25 mouse cellular contexts compared by ENCODE assay signal in the genomic region with DNA sequence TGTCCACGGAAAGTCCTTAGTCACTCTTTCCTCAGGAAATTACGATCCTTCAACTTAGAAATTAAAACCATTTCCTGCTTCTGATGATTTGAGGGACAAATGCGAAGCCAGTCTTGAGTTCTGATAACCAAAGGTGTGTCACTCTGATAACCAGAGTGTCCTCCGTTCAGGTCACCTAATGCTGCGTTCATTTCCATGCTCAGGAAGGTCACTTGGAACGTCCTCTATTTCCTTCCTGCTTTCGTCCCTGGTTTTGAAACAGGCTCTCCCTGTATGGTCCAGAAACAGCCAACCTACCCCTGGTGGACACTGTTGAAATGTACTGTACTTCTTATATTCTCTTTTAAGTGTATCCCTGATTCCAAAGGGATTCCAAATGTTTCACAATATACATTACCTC. TPM values are rescaled to one million over a fixed set of nuclear protein-coding genes. Genes with fewer than 3 reads are reported as not detected.
A peak's percentile ranks its signal among the peaks of the same experiment; 100 is the strongest.
DNase-seq lines count a peak whose midpoint lies in the region; ATAC-seq and TF ChIP-seq lines count a peak whose summit lies in the region.
"Had no signal": no experiment of that assay in that cellular context is flagged by ENCODE, and none has a peak within 500 bp of the region (broad histone marks: within the 10 kb centered on the region; RNA-seq: fewer than 3 reads in every experiment).

No protein-coding gene starts in this region.

- no peak for DNase-seq in heart, postnatal 25 days (ENCODE audit: low spot score)
- DNase-seq in layer of hippocampus, adult 2 months (ENCODE audit: low spot score in 2 of 2): no peak
- DNase-seq in layer of hippocampus, postnatal 14 days (ENCODE audit: low spot score in 2 of 2): no peak
- DNase-seq in Patski (ENCODE audit: low read depth, low spot score): no peak
- DNase-seq in adrenal gland, postnatal 10 days: no peak
- DNase-seq: adrenal gland, adult 8-10 months; B cell, adult 2 months; embryo, embryonic 11 days; gastrocnemius, postnatal 10 days; heart, adult 18-20 months; lung, postnatal 14 days; retina, postnatal 1 day; right cerebral cortex, postnatal 25 days; spleen, adult 18-20 months had no signal

- ATAC-seq in heart, embryonic 13.5 days (ENCODE audit: extremely low read depth, insufficient number of reproducible peaks, low FRiP score, low TSS enrichment): no peak
- no peak for ATAC-seq in Patski
- ATAC-seq in megakaryocyte-erythroid progenitor cell, adult 5-6 weeks (replicated peaks; ENCODE audit: low FRiP score, low TSS enrichment, poor library complexity, severe bottlenecking): peak; percentile 48; the same call in 1 of the 2 replicates
- ATAC-seq: activated CD4-positive, CD25-positive, alpha-beta regulatory T cell, adult 4 months; forebrain, embryonic 13.5 days; midbrain, embryonic 13.5 days had no signal

- H3K27ac ChIP-seq in heart, embryonic 13.5 days (replicated peaks): peak overlapping the region; percentile 21; the same call in 1 of the 2 replicates
- no peak overlapping the region for H3K27ac ChIP-seq in layer of hippocampus, adult 2 months
- H3K27ac ChIP-seq: forebrain, embryonic 13.5 days; hindbrain, embryonic 14.5 days; left cerebral cortex, adult 2 months; liver, embryonic 14.5 days; midbrain, embryonic 13.5 days; neural tube, embryonic 13.5 days had no signal

- POLR2A ChIA-PET in Patski (lab: Charles Lee): no interaction called here

- no peak overlapping the region for H3K9ac ChIP-seq in heart, embryonic 13.5 days
- H3K9ac ChIP-seq: forebrain, embryonic 13.5 days; hindbrain, embryonic 14.5 days; liver, embryonic 14.5 days; midbrain, embryonic 13.5 days; neural tube, embryonic 13.5 days had no signal

- in situ Hi-C loops in Patski (cut with MboI; ENCODE audit: low pct_unique_long_range_greater_than_20kb): no loop called here

- H3K4me2 ChIP-seq in heart, embryonic 13.5 days: no peak overlapping the region
- H3K4me2 ChIP-seq: forebrain, embryonic 13.5 days; hindbrain, embryonic 14.5 days; midbrain, embryonic 13.5 days; neural tube, embryonic 13.5 days had no signal

- WGBS in heart, embryonic 13.5 days: 46% methylated on average over 7 of the region's 7 CpGs

- H3K36me3 ChIP-seq in heart, embryonic 13.5 days: peaks cover 71% of the 10 kb centered on the region

- H3K9me3 ChIP-seq in heart, embryonic 13.5 days: no peaks in the 10 kb centered on the region
- H3K9me3 ChIP-seq: forebrain, embryonic 13.5 days; G1E; midbrain, embryonic 13.5 days; neural tube, embryonic 13.5 days had no signal

- TF ChIP-seq CTCF in layer of hippocampus, adult 2 months (conservative IDR thresholded peaks at IDR 0.05): peak; percentile 36; the same call in 1 of the 2 replicates
- TF ChIP-seq CTCF in Patski (IDR thresholded peaks at IDR 0.05): peak; percentile 27

- H3K27me3 ChIP-seq in heart, embryonic 13.5 days (replicated peaks): no peaks in the 10 kb centered on the region
- H3K27me3 ChIP-seq in Patski: no peaks in the 10 kb centered on the region
- H3K27me3 ChIP-seq: CH12.LX; forebrain, embryonic 13.5 days; midbrain, embryonic 13.5 days; neural tube, embryonic 13.5 days had no signal

- intact Hi-C loops in heart, postnatal 25 days (cut with DNase I): no loop called here

- peaks cover 35% of the 10 kb centered on the region for H3K4me1 ChIP-seq in heart, embryonic 13.5 days

- CTCF ChIA-PET in Patski (lab: Charles Lee): no interaction called here

- no peak overlapping the region for H3K4me3 ChIP-seq in heart, embryonic 13.5 days
- no peak overlapping the region for H3K4me3 ChIP-seq in layer of hippocampus, adult 2 months
- H3K4me3 ChIP-seq: forebrain, embryonic 13.5 days; left cerebral cortex, adult 2 months; midbrain, embryonic 13.5 days; neural tube, embryonic 13.5 days had no signal

RNA-seq across cellular contexts. Expression of a gene that starts 16.1 kb away (rescaled TPM):
- 377 and 414 TPM in 2 replicates for polyA plus RNA-seq in heart, embryonic 13.5 days (2015; fragmentation: Nextera tagmentation; extraction: Ambion mirVana)
- 10 to 100 TPM; 54.6 to 60.7 TPM for total RNA-seq in heart, postnatal 25 days (2021)
- total RNA-seq in layer of hippocampus, adult 2 months (2021): 10 to 100 TPM; 20.2 to 24.6 TPM
- 10 to 100 TPM; 40.3 to 59.2 TPM for total RNA-seq in layer of hippocampus, postnatal 14 days (2021)
- 17.6 TPM for polyA plus RNA-seq in Patski (2021)
- total RNA-seq in megakaryocyte-erythroid progenitor cell, adult 5-6 weeks (2014; fragmentation: Nextera tagmentation): not detected in 2 replicates
- total RNA-seq in megakaryocyte-erythroid progenitor cell, adult 5-6 weeks (2017): 7.3 and 8.8 TPM in 2 replicates
- 100 to 1,000 TPM; 245 to 263 TPM for total RNA-seq in adrenal gland, postnatal 10 days (2021)
- polyA plus RNA-seq: G1E had no signal
